8 mouse cellular contexts compared by ENCODE assay signal in genomic region chr19:45074580-45075322, GRCm38 (mm10). TPM values are rescaled to one million over a fixed set of nuclear protein-coding genes. Genes with fewer than 3 reads are reported as not detected.
DNase-seq lines count a peak whose midpoint lies in the region; ATAC-seq and TF ChIP-seq lines count a peak whose summit lies in the region.

Gene Kazald1, plus strand, starts transcription at chr19:45075241.

- H3K27ac ChIP-seq in gastrocnemius, adult 2 months = peak within 1 kb of the TSS; percentile 99
- H3K27ac ChIP-seq in hindbrain, postnatal 0 days = peak within 1 kb of the TSS; percentile 99

- H3K9ac ChIP-seq in hindbrain, postnatal 0 days (replicated peaks; ENCODE audit: low read length) = peak within 1 kb of the TSS; percentile 91

- ATAC-seq in activated CD4-positive, CD25-positive, alpha-beta regulatory T cell, adult 4 months = peak; percentile 59
- ATAC-seq in common myeloid progenitor, adult 5-6 weeks (replicated peaks; ENCODE audit: low read depth, poor library complexity, severe bottlenecking) = peak; percentile 53
- ATAC-seq in hindbrain, postnatal 0 days = peak; percentile 91
- peak; percentile 70 for ATAC-seq in megakaryocyte, adult 5-6 weeks (ENCODE audit: poor library complexity, severe bottlenecking)

- H3K4me3 ChIP-seq in gastrocnemius, adult 2 months = peak within 1 kb of the TSS; percentile 88
- H3K4me3 ChIP-seq in hindbrain, postnatal 0 days (ENCODE audit: low read length) = peak within 1 kb of the TSS; percentile 82

- intact Hi-C loops in gastrocnemius, adult 2 months (cut with DNase I) = no loop called here

- H3K9me3 ChIP-seq in hindbrain, postnatal 0 days (ENCODE audit: low read length) = no peaks in the 10 kb centered on the region

- H3K4me2 ChIP-seq in hindbrain, postnatal 0 days (ENCODE audit: low read depth, low read length) = peak within 1 kb of the TSS; percentile 100

- H3K4me1 ChIP-seq in hindbrain, postnatal 0 days (ENCODE audit: insufficient read depth, low read length) = peaks cover 12% of the 10 kb centered on the region

- H3K27me3 ChIP-seq in hindbrain, postnatal 0 days (ENCODE audit: insufficient read depth, low read length) = peaks cover 34% of the 10 kb centered on the region

- WGBS in hindbrain, postnatal 0 days = 0% methylated on average over 45 of the region's 45 CpGs

- TF ChIP-seq CTCF in gastrocnemius, adult 2 months (IDR thresholded peaks at IDR 0.05) = no peak
- TF ChIP-seq CTCF in hindbrain, postnatal 0 days (IDR thresholded peaks at IDR 0.05; ENCODE audit: low read depth) = no peak

- H3K36me3 ChIP-seq in hindbrain, postnatal 0 days (ENCODE audit: insufficient read depth, low read length) = no peaks in the 10 kb centered on the region

- peak; percentile 96 for DNase-seq in gastrocnemius, adult 2 months
- DNase-seq in hindbrain, postnatal 0 days (ENCODE audit: low spot score) = peak; percentile 96
- DNase-seq in left cerebral cortex, adult 8-10 months (ENCODE audit: low spot score in 2 of 2) = peak; percentile 89 to 97
- DNase-seq in right cerebral cortex, adult 18-20 months = peak; percentile 94
- DNase-seq in urinary bladder, adult 2 months (ENCODE audit: low spot score) = peak; percentile 92

RNA-seq across cellular contexts. Expression of gene Kazald1, which starts in this region (rescaled TPM):
- polyA plus RNA-seq in activated CD4-positive, CD25-positive, alpha-beta regulatory T cell, adult 4 months (2017; shearing (Covaris generic)) = under 1 TPM; 0.47 to 0.48 TPM
- total RNA-seq in common myeloid progenitor, adult 5-6 weeks (2017) = 0.50 and 1.1 TPM in 2 replicates
- 1 to 10 TPM; 4.2 to 5.9 TPM for total RNA-seq in gastrocnemius, adult 2 months (2021)
- 1.7 and 2.8 TPM in 2 replicates for total RNA-seq in hindbrain, postnatal 0 days (2014; rRNA removed)
- 2.6 and 3.2 TPM in 2 replicates for polyA plus RNA-seq in hindbrain, postnatal 0 days (2015; fragmentation: Nextera tagmentation; extraction: Ambion mirVana)
- total RNA-seq in left cerebral cortex, adult 8-10 months (2022) = 1 to 10 TPM; 5.1 to 7.0 (median 5.7) TPM
- total RNA-seq in megakaryocyte, adult 5-6 weeks (2015) = 0.23 TPM in 1 of 2 replicates, not detected in the other
- total RNA-seq in megakaryocyte, adult 5-6 weeks (2017) = 0.41 TPM in 1 of 2 replicates, not detected in the other
- 24.9 and 25.1 TPM in 2 replicates for polyA plus RNA-seq in urinary bladder, adult 2 months (2012; rRNA removed)

Comparison
In these comparisons a context has a peak if more than half of its experiments do, and no peak if none do; other contexts are left out.
1. Peak in every context shown above with its lines: DNase-seq, ATAC-seq, H3K4me3 ChIP-seq and H3K27ac ChIP-seq.
2. Peak in ATAC-seq in activated CD4-positive, CD25-positive, alpha-beta regulatory T cell, adult 4 months; RNA of the gene not detected or under 1 TPM.
3. Peak in ATAC-seq in megakaryocyte, adult 5-6 weeks; RNA of the gene not detected or under 1 TPM.